Mouse (Mus musculus): ENCODE measurements at regions not wholly inside any gene's neighbourhood (a gene's known extent, or its start where the extent isn't known, plus 50 kb on each side); places are given as distances from the start of the nearest gene placed in this dataset.

DNA sequence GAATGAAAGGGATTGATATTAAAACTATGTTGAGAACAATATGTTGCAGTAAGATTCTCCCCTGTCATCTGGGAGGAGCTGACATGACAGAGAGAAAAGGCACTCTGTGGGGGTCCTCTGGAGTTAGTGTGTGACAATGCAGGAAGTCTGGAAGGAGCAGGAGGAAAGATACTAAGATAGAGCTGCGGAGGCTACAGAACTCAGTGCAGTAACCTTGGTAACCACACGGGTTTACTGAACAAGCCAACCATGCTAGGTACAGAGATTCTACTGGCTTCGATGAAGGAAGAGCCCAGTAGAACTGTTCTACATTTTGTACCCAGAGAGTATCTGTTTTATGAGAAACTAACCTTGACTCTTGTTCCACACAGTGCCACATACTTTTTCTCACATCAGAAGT lies 231.8 kb downstream of the Ndfip2 start:
- TF ChIP-seq POLR2A (IDR thresholded peaks at IDR 0.05; ENCODE audit: borderline replicate concordance, extremely low read depth, insufficient read depth, insufficient read length, poor library complexity, severe bottlenecking) (no peak), CTCF (IDR thresholded peaks at IDR 0.05; ENCODE audit: borderline replicate concordance, extremely low read depth, insufficient read depth, insufficient read length) (no peak)

Measured in brain, embryonic 14.5 days (tissue).